Mouse (Mus musculus) neural tube, embryonic 12.5 days (tissue): Measurements from ENCODE around the gene Sdc3. TPM values are rescaled to one million over a fixed set of nuclear protein-coding genes. Genes with fewer than 3 reads are reported as not detected.
A peak's percentile ranks its signal among the peaks of the same experiment; 100 is the strongest.

Experiments used
- ATAC-seq: fragments of 200-750 bp; cut with Nextera tagmentation; 2 replicates; pipeline ENCODE4 v1.8.0; 2017; ENCODE audit warnings: low read depth, mild to moderate bottlenecking, moderate TSS enrichment, moderate library complexity; ENCODE audit not compliant: low FRiP score
- H3K27ac ChIP-seq: fragments of 300-500 bp; sonication (generic); 2 replicates; pipeline ENCODE4 v1.5.1; 2016
- H3K27me3 ChIP-seq: fragments of 300-500 bp; sonication (generic); replicated peaks from 2 replicates; pipeline ENCODE4 v1.6.1; 2016; ENCODE audit warnings: mild to moderate bottlenecking
- H3K36me3 ChIP-seq: fragments of 300-500 bp; sonication (generic); 2 replicates; pipeline ENCODE4 v1.6.1; 2016; ENCODE audit warnings: mild to moderate bottlenecking
- H3K4me1 ChIP-seq: fragments of 300-500 bp; sonication (generic); 2 replicates; pipeline ENCODE4 v1.6.1; 2016
- H3K4me2 ChIP-seq: fragments of 300-500 bp; sonication (generic); replicated peaks from 2 replicates; pipeline ENCODE4 v1.6.1; 2016; ENCODE audit warnings: mild to moderate bottlenecking
- H3K4me3 ChIP-seq: fragments of 300-500 bp; sonication (generic); 2 replicates; pipeline ENCODE4 v1.5.1; 2016
- H3K9ac ChIP-seq: fragments of 300-500 bp; sonication (generic); 2 replicates; pipeline ENCODE4 v1.6.1; 2016; ENCODE audit warnings: mild to moderate bottlenecking
- H3K9me3 ChIP-seq: fragments of 300-500 bp; sonication (generic); 2 replicates; pipeline ENCODE4 v1.6.1; 2016; ENCODE audit warnings: mild to moderate bottlenecking
- WGBS: fragments of 180-500 bp; shearing (Covaris S2); methylation state at CpG from one replicate; pipeline ENCODE4 v1.1.7; 2016; 5-methylcytosine and 5-hydroxymethylcytosine counted together
- polyA plus RNA-seq: library from polyadenylated mRNA; unstranded; fragments of >200 nt; fragmentation: Nextera tagmentation; extraction: Ambion mirVana; gene quantifications from 2 replicates; pipeline ENCODE4 v1.2.1, GENCODE M21; 2016

Sdc3 gene
- polyA plus RNA-seq, 1 experiment from 2014 or later = 54.2 TPM

GRCm38 (mm10) chr4:130766926-130767325 lies 25.4 kb upstream of the Sdc3 start:
- Histone ChIP-seq H3K4me1 (no peaks in the 10 kb centered on the region), H3K9me3 (no peaks in the 10 kb centered on the region), H3K36me3 (peaks cover 85% of the 10 kb centered on the region), H3K4me3 (no peak overlapping the region), H3K9ac (no peak overlapping the region), H3K27me3 (no peaks in the 10 kb centered on the region), H3K4me2 (no peak overlapping the region), H3K27ac (no peak overlapping the region)
- ATAC-seq = no peak
- WGBS = 93% methylated on average over 4 of the region's 4 CpGs

GRCm38 (mm10) chr4:130773899-130774298 lies 18.4 kb upstream of the Sdc3 start:
- Histone ChIP-seq H3K4me2 (no peak overlapping the region), H3K36me3 (peaks cover 75% of the 10 kb centered on the region), H3K9me3 (no peaks in the 10 kb centered on the region), H3K9ac (no peak overlapping the region), H3K27me3 (no peaks in the 10 kb centered on the region), H3K4me1 (no peaks in the 10 kb centered on the region), H3K4me3 (no peak overlapping the region), H3K27ac (no peak overlapping the region)
- no peak for ATAC-seq
- WGBS = 94% methylated on average over 4 of the region's 4 CpGs

- Histone ChIP-seq H3K4me1 (no peaks in the 10 kb centered on the region), H3K36me3 (peaks cover 78% of the 10 kb centered on the region), H3K4me3 (no peak overlapping the region), H3K4me2 (no peak overlapping the region), H3K9me3 (no peaks in the 10 kb centered on the region), H3K27ac (no peak overlapping the region), H3K27me3 (no peaks in the 10 kb centered on the region), H3K9ac (no peak overlapping the region)
- ATAC-seq = no peak
- 96% methylated on average over 4 of the region's 4 CpGs for WGBS
These were observed 17.5 kb upstream of the Sdc3 start for GRCm38 (mm10) chr4:130774822-130775221.

- no peak overlapping the region for H3K27ac ChIP-seq
- ATAC-seq = no peak
- H3K4me3 ChIP-seq = no peak overlapping the region
- H3K4me1 ChIP-seq = no peaks in the 10 kb centered on the region
- no peak overlapping the region for H3K4me2 ChIP-seq
- H3K9ac ChIP-seq = no peak overlapping the region
- H3K36me3 ChIP-seq = peaks cover 74% of the 10 kb centered on the region
- WGBS = 70% methylated on average over 10 of the region's 10 CpGs
- no peaks in the 10 kb centered on the region for H3K27me3 ChIP-seq
- no peaks in the 10 kb centered on the region for H3K9me3 ChIP-seq
These were observed 14.7 kb upstream of the Sdc3 start for GRCm38 (mm10) chr4:130777647-130778046.

GRCm38 (mm10) chr4:130779037-130779436 lies 13.3 kb upstream of the Sdc3 start:
- WGBS = 89% methylated on average over 3 of the region's 3 CpGs
- Histone ChIP-seq H3K9ac (no peak overlapping the region), H3K27me3 (no peaks in the 10 kb centered on the region), H3K4me1 (no peaks in the 10 kb centered on the region), H3K4me2 (no peak overlapping the region), H3K4me3 (no peak overlapping the region), H3K36me3 (peaks cover 60% of the 10 kb centered on the region), H3K9me3 (no peaks in the 10 kb centered on the region), H3K27ac (no peak overlapping the region)
- ATAC-seq = no peak

GRCm38 (mm10) chr4:130782492-130782891 lies 9.8 kb upstream of the Sdc3 start:
- H3K9ac ChIP-seq = no peak overlapping the region
- H3K4me1 ChIP-seq = no peaks in the 10 kb centered on the region
- no peaks in the 10 kb centered on the region for H3K9me3 ChIP-seq
- H3K4me2 ChIP-seq = no peak overlapping the region
- H3K27me3 ChIP-seq = no peaks in the 10 kb centered on the region
- peaks cover 36% of the 10 kb centered on the region for H3K36me3 ChIP-seq
- no peak overlapping the region for H3K27ac ChIP-seq
- no peak overlapping the region for H3K4me3 ChIP-seq
- ATAC-seq = no peak
- WGBS = 91% methylated on average over 2 of the region's 2 CpGs

- H3K27me3 ChIP-seq = no peaks in the 10 kb centered on the region
- no peak overlapping the region for H3K27ac ChIP-seq
- no peak for ATAC-seq
- no peak overlapping the region for H3K9ac ChIP-seq
- no peak overlapping the region for H3K4me3 ChIP-seq
- no peaks in the 10 kb centered on the region for H3K4me1 ChIP-seq
- peaks cover 15% of the 10 kb centered on the region for H3K36me3 ChIP-seq
- WGBS = 38% methylated on average over 4 of the region's 4 CpGs
- no peaks in the 10 kb centered on the region for H3K9me3 ChIP-seq
- H3K4me2 ChIP-seq = no peak overlapping the region
These were observed 7.6 kb upstream of the Sdc3 start for GRCm38 (mm10) chr4:130784755-130785154.

GRCm38 (mm10) chr4:130787530-130787929 lies 4.8 kb upstream of the Sdc3 start:
- Histone ChIP-seq H3K4me3 (no peak overlapping the region), H3K4me2 (no peak overlapping the region), H3K27me3 (peaks cover 4% of the 10 kb centered on the region; the same call in 1 of the 2 replicates), H3K36me3 (no peaks in the 10 kb centered on the region), H3K27ac (no peak overlapping the region), H3K9ac (no peak overlapping the region), H3K9me3 (no peaks in the 10 kb centered on the region), H3K4me1 (no peaks in the 10 kb centered on the region)
- ATAC-seq = no peak
- 81% methylated on average over 5 of the region's 5 CpGs for WGBS

GRCm38 (mm10) chr4:130790180-130790579 lies 2.2 kb upstream of the Sdc3 start:
- H3K4me1 ChIP-seq = peaks cover 18% of the 10 kb centered on the region
- no peak overlapping the region for H3K4me3 ChIP-seq
- H3K27ac ChIP-seq = no peak overlapping the region
- ATAC-seq = 0 out of 2 replicates have a peak, but pooled peaks have one; percentile 48
- H3K36me3 ChIP-seq = no peaks in the 10 kb centered on the region
- peaks cover 8% of the 10 kb centered on the region; the same call in 1 of the 2 replicates for H3K27me3 ChIP-seq
- H3K9me3 ChIP-seq = no peaks in the 10 kb centered on the region
- no peak overlapping the region for H3K4me2 ChIP-seq
- WGBS = 11% methylated on average over 6 of the region's 6 CpGs
- H3K9ac ChIP-seq = no peak overlapping the region

- H3K4me1 ChIP-seq = peaks cover 26% of the 10 kb centered on the region
- no peak; the same call in 1 of the 2 replicates for ATAC-seq
- H3K36me3 ChIP-seq = no peaks in the 10 kb centered on the region
- peak overlapping the region; percentile 98 for H3K9ac ChIP-seq
- WGBS = 6% methylated on average over 18 of the region's 19 CpGs
- peak overlapping the region; percentile 64 for H3K27ac ChIP-seq
- H3K4me2 ChIP-seq = peak overlapping the region; percentile 97
- H3K27me3 ChIP-seq = peaks cover 8% of the 10 kb centered on the region; the same call in 1 of the 2 replicates
- H3K4me3 ChIP-seq = peak overlapping the region; percentile 82
- no peaks in the 10 kb centered on the region for H3K9me3 ChIP-seq
These were observed 444 bp upstream of the Sdc3 start for GRCm38 (mm10) chr4:130791811-130792375.

- WGBS = 48% methylated on average over 7 of the region's 7 CpGs
These were observed 804 bp downstream of the Sdc3 start for GRCm38 (mm10) chr4:130793180-130793501.

GRCm38 (mm10) chr4:130794771-130795170 lies 2.4 kb downstream of the Sdc3 start:
- H3K4me1 ChIP-seq = peaks cover 54% of the 10 kb centered on the region
- peak overlapping the region; percentile 40 for H3K4me2 ChIP-seq

More at GRCm38 (mm10) chr4:130793180-130793501, 804 bp downstream of the Sdc3 start:
- peak overlapping the region; percentile 97 for H3K4me2 ChIP-seq
- H3K27ac ChIP-seq = no peak overlapping the region
- no peak for ATAC-seq
- H3K9me3 ChIP-seq = no peaks in the 10 kb centered on the region
- no peaks in the 10 kb centered on the region for H3K36me3 ChIP-seq
- peak overlapping the region; percentile 98 for H3K9ac ChIP-seq
- H3K27me3 ChIP-seq = peaks cover 8% of the 10 kb centered on the region; the same call in 1 of the 2 replicates
- H3K4me3 ChIP-seq = peak overlapping the region; percentile 82
- peaks cover 38% of the 10 kb centered on the region for H3K4me1 ChIP-seq

GRCm38 (mm10) chr4:130795970-130796369 lies 3.6 kb downstream of the Sdc3 start:
- no peak for ATAC-seq
- Histone ChIP-seq H3K4me2 (no peak overlapping the region), H3K36me3 (no peaks in the 10 kb centered on the region), H3K4me3 (no peak overlapping the region), H3K4me1 (peaks cover 55% of the 10 kb centered on the region), H3K9ac (no peak overlapping the region), H3K27me3 (peaks cover 8% of the 10 kb centered on the region; the same call in 1 of the 2 replicates), H3K27ac (no peak overlapping the region), H3K9me3 (no peaks in the 10 kb centered on the region)
- WGBS = 91% methylated on average over 6 of the region's 6 CpGs

More at GRCm38 (mm10) chr4:130794771-130795170, 2.4 kb downstream of the Sdc3 start:
- Histone ChIP-seq H3K27ac (no peak overlapping the region), H3K27me3 (peaks cover 8% of the 10 kb centered on the region; the same call in 1 of the 2 replicates), H3K9me3 (no peaks in the 10 kb centered on the region), H3K9ac (no peak overlapping the region), H3K36me3 (no peaks in the 10 kb centered on the region), H3K4me3 (no peak overlapping the region)
- 50% methylated on average over 4 of the region's 4 CpGs for WGBS
- ATAC-seq = no peak
